Mouse (Mus musculus): ENCODE results near the gene Rbpj. TPM values are rescaled to one million over a fixed set of nuclear protein-coding genes. Genes with fewer than 3 reads are reported as not detected.
"Not testable (repeated sequence)": the region's sequence is repeated elsewhere in the genome, so short reads cannot be mapped to it uniquely, and the experiment has no call there.

Gene Rbpj
- total RNA-seq, 1 experiment from 2014 or later: 37.7 TPM

GRCm38 (mm10) chr5:53670321-53670938, 204.5 kb downstream of the Rbpj start:
- no peak for ATAC-seq (replicated peaks in 1 of 2; ENCODE audit: insufficient read depth in 1 of 2, low FRiP score in 2 of 2, low TSS enrichment in 1 of 2, low read depth in 1 of 2, poor library complexity in 2 of 2, severe bottlenecking in 2 of 2)

- ATAC-seq (replicated peaks in 1 of 2; ENCODE audit: insufficient read depth in 1 of 2, low FRiP score in 2 of 2, low TSS enrichment in 1 of 2, low read depth in 1 of 2, poor library complexity in 2 of 2, severe bottlenecking in 2 of 2): no peak
Measured at GRCm38 (mm10) chr5:53671507-53671906, 205.6 kb downstream of the Rbpj start.

- ATAC-seq (replicated peaks in 1 of 2; ENCODE audit: insufficient read depth in 1 of 2, low FRiP score in 2 of 2, low TSS enrichment in 1 of 2, low read depth in 1 of 2, poor library complexity in 2 of 2, severe bottlenecking in 2 of 2): peak; percentile 83 to 89
Measured at GRCm38 (mm10) chr5:53672352-53672751, 206.4 kb downstream of the Rbpj start.

GRCm38 (mm10) chr5:53673493-53674150, 207.7 kb downstream of the Rbpj start:
- ATAC-seq (replicated peaks in 1 of 2; ENCODE audit: insufficient read depth in 1 of 2, low FRiP score in 2 of 2, low TSS enrichment in 1 of 2, low read depth in 1 of 2, poor library complexity in 2 of 2, severe bottlenecking in 2 of 2): not testable (repeated sequence)

- no peak for ATAC-seq (replicated peaks in 1 of 2; ENCODE audit: insufficient read depth in 1 of 2, low FRiP score in 2 of 2, low TSS enrichment in 1 of 2, low read depth in 1 of 2, poor library complexity in 2 of 2, severe bottlenecking in 2 of 2)
Measured at GRCm38 (mm10) chr5:53676671-53677070, 210.7 kb downstream of the Rbpj start.

- ATAC-seq (replicated peaks in 1 of 2; ENCODE audit: insufficient read depth in 1 of 2, low FRiP score in 2 of 2, low TSS enrichment in 1 of 2, low read depth in 1 of 2, poor library complexity in 2 of 2, severe bottlenecking in 2 of 2): no peak
Measured at GRCm38 (mm10) chr5:53678036-53678767, 212.2 kb downstream of the Rbpj start.

GRCm38 (mm10) chr5:53679651-53680050, 213.7 kb downstream of the Rbpj start:
- ATAC-seq (replicated peaks in 1 of 2; ENCODE audit: insufficient read depth in 1 of 2, low FRiP score in 2 of 2, low TSS enrichment in 1 of 2, low read depth in 1 of 2, poor library complexity in 2 of 2, severe bottlenecking in 2 of 2): no peak

- no peak for ATAC-seq (replicated peaks in 1 of 2; ENCODE audit: insufficient read depth in 1 of 2, low FRiP score in 2 of 2, low TSS enrichment in 1 of 2, low read depth in 1 of 2, poor library complexity in 2 of 2, severe bottlenecking in 2 of 2)
Measured at GRCm38 (mm10) chr5:53683916-53684315, 218.0 kb downstream of the Rbpj start.

- no peak for ATAC-seq (replicated peaks in 1 of 2; ENCODE audit: insufficient read depth in 1 of 2, low FRiP score in 2 of 2, low TSS enrichment in 1 of 2, low read depth in 1 of 2, poor library complexity in 2 of 2, severe bottlenecking in 2 of 2)
Measured at GRCm38 (mm10) chr5:53684417-53684816, 218.5 kb downstream of the Rbpj start.

GRCm38 (mm10) chr5:53685623-53686022, 219.7 kb downstream of the Rbpj start:
- ATAC-seq (replicated peaks in 1 of 2; ENCODE audit: insufficient read depth in 1 of 2, low FRiP score in 2 of 2, low TSS enrichment in 1 of 2, low read depth in 1 of 2, poor library complexity in 2 of 2, severe bottlenecking in 2 of 2): no peak

GRCm38 (mm10) chr5:53686379-53686778, 220.4 kb downstream of the Rbpj start:
- ATAC-seq (replicated peaks in 1 of 2; ENCODE audit: insufficient read depth in 1 of 2, low FRiP score in 2 of 2, low TSS enrichment in 1 of 2, low read depth in 1 of 2, poor library complexity in 2 of 2, severe bottlenecking in 2 of 2): no peak

GRCm38 (mm10) chr5:53688326-53688725, 222.4 kb downstream of the Rbpj start:
- ATAC-seq (replicated peaks in 1 of 2; ENCODE audit: insufficient read depth in 1 of 2, low FRiP score in 2 of 2, low TSS enrichment in 1 of 2, low read depth in 1 of 2, poor library complexity in 2 of 2, severe bottlenecking in 2 of 2): no peak

- no peak for ATAC-seq (replicated peaks in 1 of 2; ENCODE audit: insufficient read depth in 1 of 2, low FRiP score in 2 of 2, low TSS enrichment in 1 of 2, low read depth in 1 of 2, poor library complexity in 2 of 2, severe bottlenecking in 2 of 2)
Measured at GRCm38 (mm10) chr5:53691577-53691976, 225.6 kb downstream of the Rbpj start.

- no peak for ATAC-seq (replicated peaks in 1 of 2; ENCODE audit: insufficient read depth in 1 of 2, low FRiP score in 2 of 2, low TSS enrichment in 1 of 2, low read depth in 1 of 2, poor library complexity in 2 of 2, severe bottlenecking in 2 of 2)
Measured at GRCm38 (mm10) chr5:53692100-53692499, 226.1 kb downstream of the Rbpj start.

- ATAC-seq (replicated peaks in 1 of 2; ENCODE audit: insufficient read depth in 1 of 2, low FRiP score in 2 of 2, low TSS enrichment in 1 of 2, low read depth in 1 of 2, poor library complexity in 2 of 2, severe bottlenecking in 2 of 2): no peak
Measured at GRCm38 (mm10) chr5:53692662-53693061, 226.7 kb downstream of the Rbpj start.

- no peak for ATAC-seq (replicated peaks in 1 of 2; ENCODE audit: insufficient read depth in 1 of 2, low FRiP score in 2 of 2, low TSS enrichment in 1 of 2, low read depth in 1 of 2, poor library complexity in 2 of 2, severe bottlenecking in 2 of 2)
Measured at GRCm38 (mm10) chr5:53696701-53697100, 230.7 kb downstream of the Rbpj start.

GRCm38 (mm10) chr5:53697794-53698193, 231.8 kb downstream of the Rbpj start:
- no peak for ATAC-seq (replicated peaks in 1 of 2; ENCODE audit: insufficient read depth in 1 of 2, low FRiP score in 2 of 2, low TSS enrichment in 1 of 2, low read depth in 1 of 2, poor library complexity in 2 of 2, severe bottlenecking in 2 of 2)

- ATAC-seq (replicated peaks in 1 of 2; ENCODE audit: insufficient read depth in 1 of 2, low FRiP score in 2 of 2, low TSS enrichment in 1 of 2, low read depth in 1 of 2, poor library complexity in 2 of 2, severe bottlenecking in 2 of 2): no peak
Measured at GRCm38 (mm10) chr5:53702686-53703085, 236.7 kb downstream of the Rbpj start.
